Mouse (Mus musculus) brain, embryonic 14.5 days (tissue): Measurements from ENCODE around the gene Gm9821.

Experiments used
- CTCF ChIP-seq: fragments of 200-500 bp; IDR thresholded peaks from 2 replicates; pipeline ENCODE4 v1.5.1; 2012; ENCODE audit warnings: inconsistent platforms, mild to moderate bottlenecking, moderate library complexity, borderline replicate concordance; ENCODE audit not compliant: insufficient read depth, insufficient read length; ENCODE audit errors: extremely low read depth
- POLR2A ChIP-seq: fragments of 200-500 bp; IDR thresholded peaks from 2 replicates; pipeline ENCODE4 v1.6.1; 2012; ENCODE audit warnings: mild to moderate bottlenecking, inconsistent platforms, borderline replicate concordance; ENCODE audit not compliant: poor library complexity, insufficient read depth, insufficient read length, severe bottlenecking; ENCODE audit errors: extremely low read depth

DNA sequence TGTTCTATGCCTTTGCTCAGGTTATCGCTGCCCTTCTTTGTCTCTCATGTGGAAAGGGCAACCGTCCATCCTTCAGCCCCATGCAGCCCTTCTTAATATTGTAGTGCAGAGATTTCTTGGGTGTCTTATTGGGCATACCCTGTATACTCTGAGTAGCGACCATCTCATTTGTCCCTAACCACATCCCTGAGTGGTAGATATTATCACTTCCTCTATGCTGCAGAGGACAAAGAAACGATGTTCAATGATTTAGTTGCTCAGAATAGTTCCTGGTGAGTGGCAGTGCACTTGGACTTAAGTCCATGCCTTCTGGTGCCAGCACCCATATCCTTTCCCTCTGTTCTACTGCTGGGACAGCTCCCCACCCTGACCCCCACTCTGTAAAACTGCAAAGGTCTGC, 32.5 kb downstream of the Gm9821 start:
- TF ChIP-seq CTCF, result no peak
- no peak for TF ChIP-seq POLR2A
